Mouse (Mus musculus) erythroid progenitor cell, adult 5-6 weeks (primary cell): ENCODE results near the gene Ctnnbip1. TPM values are rescaled to one million over a fixed set of nuclear protein-coding genes. Genes with fewer than 3 reads are reported as not detected.
A peak's percentile ranks its signal among the peaks of the same experiment; 100 is the strongest.

ENCODE experiments used
- ATAC-seq: replicated peaks from 2 replicates; pipeline ENCODE4 v1.8.0; 2016; ENCODE audit warnings: moderate number of reproducible peaks, mild to moderate bottlenecking, moderate TSS enrichment, inconsistent platforms; ENCODE audit not compliant: poor library complexity, low FRiP score, severe bottlenecking
- total RNA-seq, 2 experiments: library from RNA; stranded (forward) in 1 of 2; stranded (reverse) in 1 of 2; fragments of 150-400 nt in 1 of 2; fragments of 186-747, 209-891 nt in 1 of 2; gene quantifications; 2 replicates each; pipeline versions ENCODE4 v1.2.3 to v1.2.4; 2015 to 2017; ENCODE audit warnings: low replicate concordance in 2 of 2

Gene Ctnnbip1
- total RNA-seq (2015; ENCODE audit: low replicate concordance) (0.42 TPM in 1 of 2 replicates, not detected in the other), total RNA-seq (2017; ENCODE audit: low replicate concordance) (0.39 TPM in 1 of 2 replicates, not detected in the other)

DNA sequence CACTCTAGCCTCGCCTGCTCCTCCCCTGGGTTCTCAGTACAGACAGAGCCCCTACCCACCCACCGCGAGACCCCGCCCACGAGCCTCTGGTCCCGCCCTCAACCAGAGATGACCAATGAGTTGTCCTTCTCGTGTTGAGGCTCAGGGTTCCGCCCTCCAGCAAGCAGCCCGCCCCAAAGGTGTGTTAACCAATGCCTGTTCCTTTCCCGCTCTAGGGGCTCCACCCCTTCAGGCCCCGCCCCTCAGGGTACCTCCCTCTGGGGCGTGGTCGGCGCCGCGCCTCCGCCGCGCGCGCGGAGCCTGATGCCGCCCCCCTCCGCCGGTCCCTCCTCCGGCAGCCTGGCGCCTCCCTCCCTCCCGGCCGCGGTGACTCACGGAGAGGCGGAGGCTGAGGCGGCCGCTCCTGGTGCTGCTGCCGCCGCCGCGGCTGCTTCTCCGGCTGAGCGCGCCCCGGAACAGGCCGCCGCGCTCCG is at the start of gene Ctnnbip1:
TSS of gene Ctnnbip1 (plus strand) at position 369 of the 473 bp plus-strand sequence.
- ATAC-seq = peak; percentile 91

DNA sequence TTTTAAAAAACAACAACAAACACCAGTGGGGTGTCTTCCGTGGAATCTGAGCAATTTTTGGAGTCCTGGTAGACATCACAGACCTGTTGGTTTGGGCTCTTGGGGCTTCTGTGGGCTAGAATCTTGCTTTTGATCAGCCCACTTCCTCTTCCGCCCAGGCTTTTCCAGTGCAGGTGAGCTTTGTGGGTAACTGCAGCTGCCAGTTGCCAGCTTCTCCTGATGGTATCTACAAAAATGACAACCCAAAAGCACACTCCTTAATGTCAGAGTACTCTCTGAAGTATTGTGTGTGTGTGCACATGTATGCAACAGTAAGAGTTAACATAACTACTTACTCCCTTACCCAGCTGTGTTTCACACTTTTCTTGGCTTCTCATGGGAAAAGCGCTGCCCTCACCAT is 48.5 kb upstream of the Ctnnbip1 start:
- no peak for ATAC-seq

DNA sequence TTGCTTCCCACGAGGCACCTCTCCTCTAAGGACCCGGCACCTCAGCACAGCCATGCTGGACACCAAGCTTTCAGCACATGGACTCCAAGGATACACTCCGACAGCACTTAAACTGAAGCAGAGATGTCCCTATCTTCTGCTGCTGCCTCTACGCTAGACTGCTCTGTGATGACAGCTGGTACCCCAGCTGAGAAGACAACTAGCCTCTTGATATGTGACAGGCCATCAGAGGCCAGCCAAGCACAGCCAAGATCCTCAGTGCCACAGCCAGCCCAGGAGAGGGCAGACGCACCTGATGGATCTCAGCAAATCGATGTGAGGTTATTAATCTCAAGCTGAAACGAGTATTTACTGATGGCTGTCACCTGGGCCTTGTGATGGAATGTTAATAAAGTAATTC is 42.9 kb upstream of the Ctnnbip1 start:
- no peak for ATAC-seq

DNA sequence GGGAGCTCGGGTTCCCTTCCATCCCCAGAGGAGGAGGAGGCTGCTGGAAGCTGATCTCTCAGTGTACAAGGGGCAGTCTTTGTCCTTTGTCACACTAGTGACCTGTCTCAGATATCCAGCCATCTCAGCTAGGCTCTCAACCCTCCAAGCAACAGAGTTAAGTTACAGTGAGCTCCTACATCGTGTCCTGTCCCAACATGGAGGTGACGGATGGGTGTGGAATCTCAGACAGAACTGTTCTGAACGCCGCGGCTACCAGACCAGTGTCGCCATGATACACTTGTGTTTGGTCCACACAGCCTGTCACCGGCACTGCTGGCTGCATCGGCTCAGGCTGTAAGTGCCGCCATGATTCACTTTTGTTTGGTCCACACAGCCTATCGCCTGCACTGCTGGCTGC is 41.0 kb upstream of the Ctnnbip1 start, which contains the start of gene Tmem274:
TSS of gene Tmem274 (plus strand) at position 301 of the 400 bp plus-strand sequence.
- ATAC-seq = no peak

DNA sequence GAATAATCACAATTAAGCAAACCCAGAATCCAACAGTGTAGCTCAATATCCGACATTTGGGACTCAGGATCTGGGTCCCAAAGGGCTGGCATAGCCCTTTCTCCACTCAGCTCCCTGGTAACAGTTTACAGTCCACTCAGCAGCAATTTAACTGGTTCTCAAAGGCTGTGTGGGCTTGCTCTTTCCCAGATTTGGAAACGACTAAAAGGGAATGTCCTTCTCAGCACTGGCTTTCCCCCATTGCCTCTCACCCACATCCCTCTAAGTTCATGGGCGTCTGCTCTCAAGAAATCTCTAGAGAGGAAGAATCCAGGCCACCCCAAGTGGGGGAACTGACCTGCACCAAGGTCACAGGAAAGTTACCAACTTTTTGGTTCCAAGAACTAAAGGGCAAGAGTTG is 33.5 kb upstream of the Ctnnbip1 start:
- ATAC-seq = 0 out of 2 replicates have a peak, but pooled peaks have one; percentile 5

DNA sequence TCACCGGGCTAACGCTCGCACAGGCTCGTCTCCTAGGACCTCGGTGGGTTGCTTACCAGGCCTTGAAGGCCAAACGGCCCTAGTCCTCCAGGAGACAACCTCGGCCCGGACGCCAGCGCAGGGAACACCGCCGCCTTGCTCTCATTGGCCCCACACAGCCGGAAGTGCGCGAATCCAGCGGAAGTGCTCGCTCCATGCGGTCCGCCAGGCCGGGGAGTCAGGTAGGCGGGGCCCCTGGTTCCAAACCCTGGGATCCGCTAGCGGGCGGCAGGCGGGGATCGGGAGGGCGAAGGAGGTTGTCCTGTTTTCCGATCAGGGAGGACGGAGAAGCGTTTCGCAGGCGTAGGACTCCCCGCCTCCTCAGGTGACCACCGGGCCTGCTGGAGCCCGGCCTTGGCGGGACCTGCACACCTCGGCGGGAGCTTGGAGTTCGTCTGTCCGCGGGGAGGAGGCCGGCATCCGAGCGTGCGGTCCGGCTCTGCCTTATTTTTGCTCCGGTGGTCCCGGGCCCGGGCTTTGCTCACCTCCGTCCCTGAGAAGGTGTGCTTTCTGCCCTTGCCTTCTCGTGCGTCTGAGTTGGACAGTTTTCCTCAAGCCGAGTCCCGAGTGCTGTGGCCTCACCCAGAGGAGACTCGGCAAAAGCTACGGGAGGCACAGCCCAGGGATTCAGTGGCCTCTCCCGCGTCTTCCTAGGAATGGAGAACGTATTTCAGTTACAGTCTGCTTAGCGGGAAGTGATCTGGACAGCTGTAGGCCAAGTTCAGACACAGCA is 32.8 kb upstream of the Ctnnbip1 start, which contains the start of the genes Nmnat1 and Lzic:
TSS of gene Nmnat1 (minus strand) at position 150 of the 772 bp plus-strand sequence.
TSS of gene Lzic (plus strand) at position 177 of the 772 bp plus-strand sequence.
- peak; percentile 99 for ATAC-seq

DNA sequence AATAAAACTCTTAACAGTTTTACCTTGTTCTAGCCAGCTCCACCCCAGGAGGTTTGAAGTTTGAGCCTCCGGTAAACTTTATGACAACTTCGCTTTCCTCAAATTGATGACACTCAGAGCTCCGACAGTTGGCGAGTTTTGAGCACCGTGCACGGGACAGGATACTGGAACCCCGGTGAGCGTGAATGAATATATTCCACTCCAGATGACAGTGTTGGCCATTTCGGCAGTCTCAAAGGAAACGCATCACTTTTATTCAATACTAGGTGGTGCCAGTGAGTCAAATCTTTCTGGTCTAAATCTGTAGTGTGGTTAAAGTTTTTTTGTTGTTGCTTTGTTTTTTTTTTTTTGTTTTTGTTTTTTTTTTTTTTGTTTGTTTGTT is 32.2 kb upstream of the Ctnnbip1 start:
- ATAC-seq = 0 out of 2 replicates have a peak, but pooled peaks have one; percentile 15

DNA sequence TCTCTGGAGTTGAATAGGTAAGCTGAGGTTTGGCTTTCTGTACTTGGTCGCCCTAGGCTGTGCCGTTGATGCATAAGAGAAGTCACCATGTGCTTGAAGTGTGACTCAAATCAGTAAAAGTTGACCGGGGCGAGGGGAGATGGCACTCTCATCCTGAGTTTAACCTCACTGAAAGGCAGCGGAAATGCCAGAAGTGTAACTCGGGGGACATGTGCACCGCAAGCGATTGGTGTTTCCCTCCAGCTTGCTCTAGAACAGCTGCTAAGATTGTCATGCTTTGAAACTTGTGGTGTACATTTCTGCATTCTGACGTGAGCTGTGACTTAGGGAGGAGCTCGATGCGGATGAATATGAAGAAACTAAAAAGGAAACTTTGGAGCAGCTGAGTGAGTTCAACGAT is 30.3 kb upstream of the Ctnnbip1 start:
- ATAC-seq = no peak

DNA sequence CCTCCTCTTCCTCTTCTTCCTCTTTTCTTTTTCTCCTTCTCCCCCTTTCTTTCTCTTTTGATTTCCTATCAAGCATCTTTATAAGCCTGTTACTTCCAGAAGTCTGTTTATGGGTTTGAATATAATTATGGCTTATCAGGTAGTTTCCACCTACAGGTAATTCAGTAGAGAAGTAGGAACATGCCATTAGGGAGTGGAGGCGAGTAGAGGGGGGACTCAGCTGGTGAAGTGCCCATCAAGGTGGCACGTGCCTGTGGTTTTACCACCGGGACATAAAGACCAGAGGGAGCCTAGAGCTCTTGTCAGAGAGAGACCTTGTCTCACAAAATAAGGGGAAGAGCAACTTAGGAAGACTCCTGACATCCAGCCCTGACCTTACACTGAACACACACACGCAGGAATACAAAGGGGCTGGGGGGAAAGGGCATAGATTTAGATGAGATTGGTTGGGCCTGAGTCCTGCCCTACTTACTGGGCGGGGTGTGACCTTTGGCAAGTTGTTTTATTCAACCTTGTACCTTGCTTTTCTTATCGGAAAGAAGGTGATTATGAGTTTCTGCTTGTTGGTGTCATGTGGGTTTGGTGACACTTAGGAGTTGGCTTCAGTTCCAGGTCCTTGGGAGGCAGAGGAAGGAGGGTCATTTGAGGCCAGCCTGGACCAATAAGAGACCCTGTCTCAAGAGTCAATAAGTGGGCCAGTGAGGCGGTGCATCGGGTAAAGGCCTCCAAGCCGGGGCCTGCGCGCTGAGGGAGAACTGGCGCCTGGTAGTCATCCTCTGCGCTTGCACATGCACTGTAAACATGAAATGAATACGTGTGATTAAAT is 28.4 kb upstream of the Ctnnbip1 start:
- no peak for ATAC-seq

DNA sequence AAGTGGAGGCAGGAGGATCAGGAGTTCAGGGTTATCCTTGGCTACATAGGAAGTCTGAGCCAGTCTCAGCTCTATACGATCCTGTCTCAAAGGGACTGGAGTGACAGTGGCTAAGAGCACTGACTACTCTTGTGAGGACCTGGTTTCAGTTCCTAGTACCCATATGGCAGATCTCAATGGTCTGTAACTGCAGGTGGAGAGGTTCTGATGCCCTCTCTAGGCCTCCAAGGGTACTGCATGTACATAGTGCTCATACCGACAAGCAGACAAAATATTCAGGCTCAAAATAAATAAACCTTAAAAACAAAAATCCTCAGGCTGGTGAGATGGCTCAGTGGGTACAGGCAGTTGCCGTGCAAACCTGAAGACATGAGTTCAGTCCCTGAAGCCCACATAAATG is 26.9 kb upstream of the Ctnnbip1 start:
- no peak for ATAC-seq

DNA sequence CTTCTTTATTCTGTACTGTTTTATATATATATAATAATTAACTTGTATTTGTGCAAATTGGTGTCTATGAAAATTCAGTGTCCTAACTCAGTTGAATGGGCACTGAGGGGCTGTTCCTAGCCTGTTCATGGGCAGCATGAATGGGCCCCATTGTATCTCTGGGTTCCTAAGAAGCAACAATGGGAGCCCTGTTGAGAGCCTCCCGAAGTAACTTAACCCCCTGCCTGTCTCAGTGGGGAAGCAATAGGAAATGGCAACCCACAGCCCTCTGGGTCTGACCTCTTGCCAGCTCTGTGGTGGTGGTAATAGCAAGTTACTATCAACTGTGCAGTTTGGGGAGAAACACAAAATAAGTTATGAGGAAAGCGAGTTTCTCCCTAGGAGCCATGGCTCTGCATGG is 21.4 kb upstream of the Ctnnbip1 start:
- no peak for ATAC-seq

DNA sequence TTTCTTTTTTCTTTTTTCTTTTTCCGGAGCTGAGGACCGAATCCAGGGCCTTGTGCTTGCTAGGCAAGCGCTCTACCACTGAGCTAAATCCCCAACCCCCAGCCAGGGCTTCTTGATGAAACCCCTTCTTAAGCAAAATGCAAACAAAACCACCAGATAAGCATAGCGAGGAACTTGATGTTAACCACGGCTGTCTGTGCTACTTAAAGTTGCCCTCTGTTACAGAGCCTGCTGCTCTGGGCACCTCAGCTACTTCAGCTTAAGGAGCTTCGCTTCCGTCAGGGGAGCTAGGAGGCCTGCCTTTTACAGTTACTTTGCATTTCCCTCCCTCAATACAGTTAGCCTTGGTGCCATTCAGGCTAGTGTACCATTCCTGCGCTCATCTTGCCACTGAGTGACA is 19.1 kb upstream of the Ctnnbip1 start:
- ATAC-seq = no peak

DNA sequence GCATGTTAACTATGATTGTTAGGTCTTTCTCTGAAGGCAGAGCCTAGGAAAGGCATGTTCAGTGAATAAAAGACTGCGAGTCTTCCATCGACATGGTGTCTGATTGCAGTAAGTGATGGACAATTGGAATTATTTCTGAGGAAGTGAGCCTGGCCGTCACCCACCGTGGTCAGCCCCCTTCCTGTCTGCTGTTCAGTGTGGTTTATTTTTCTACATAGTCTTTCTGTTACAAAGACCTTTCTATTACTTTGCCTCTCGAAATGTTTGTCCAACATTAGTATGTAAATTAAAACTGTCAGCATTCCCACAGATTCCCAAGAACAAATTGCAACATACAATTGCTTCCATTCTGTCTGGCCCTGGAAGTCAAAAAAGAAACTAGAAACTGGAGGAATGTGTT is 18.2 kb upstream of the Ctnnbip1 start:
- no peak for ATAC-seq

DNA sequence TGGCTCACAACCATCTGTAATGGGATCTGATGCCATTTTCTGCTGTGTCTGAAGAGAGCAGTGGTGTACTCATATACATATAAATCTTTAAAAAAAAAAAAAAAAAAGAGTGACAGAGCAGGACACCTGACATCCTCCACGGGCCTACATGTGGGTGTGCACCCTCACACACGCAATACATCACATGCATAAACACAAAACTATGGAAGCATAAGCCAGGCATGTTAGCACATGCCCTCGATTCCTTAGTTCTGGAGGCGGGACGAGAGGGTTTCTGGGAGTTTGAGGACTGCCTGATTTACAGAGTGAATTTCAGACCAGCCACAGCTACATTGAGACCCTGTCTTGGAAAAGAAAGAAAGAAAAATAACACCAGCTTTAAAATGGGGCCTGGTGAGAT is 13.7 kb upstream of the Ctnnbip1 start:
- no peak for ATAC-seq

DNA sequence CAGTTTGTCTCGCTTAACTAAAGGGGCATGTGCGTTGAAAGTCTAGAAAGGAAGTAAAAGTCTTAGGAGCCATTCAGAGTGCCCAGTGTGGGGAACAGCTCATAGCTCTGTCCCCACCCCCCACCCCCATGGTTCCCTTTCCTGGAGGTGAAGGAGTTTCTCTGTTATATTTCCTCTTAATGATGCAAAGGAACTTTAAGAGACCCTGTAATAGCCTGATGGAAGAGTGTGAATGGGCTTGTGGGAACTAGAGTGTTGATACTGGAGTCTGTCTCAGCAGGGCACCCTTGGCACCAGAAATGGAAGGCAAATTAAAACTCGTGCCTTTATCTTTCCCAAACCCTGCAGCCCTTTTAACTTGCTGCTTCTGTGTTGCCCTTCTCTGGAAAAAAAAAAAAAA is 13.2 kb upstream of the Ctnnbip1 start:
- no peak for ATAC-seq

DNA sequence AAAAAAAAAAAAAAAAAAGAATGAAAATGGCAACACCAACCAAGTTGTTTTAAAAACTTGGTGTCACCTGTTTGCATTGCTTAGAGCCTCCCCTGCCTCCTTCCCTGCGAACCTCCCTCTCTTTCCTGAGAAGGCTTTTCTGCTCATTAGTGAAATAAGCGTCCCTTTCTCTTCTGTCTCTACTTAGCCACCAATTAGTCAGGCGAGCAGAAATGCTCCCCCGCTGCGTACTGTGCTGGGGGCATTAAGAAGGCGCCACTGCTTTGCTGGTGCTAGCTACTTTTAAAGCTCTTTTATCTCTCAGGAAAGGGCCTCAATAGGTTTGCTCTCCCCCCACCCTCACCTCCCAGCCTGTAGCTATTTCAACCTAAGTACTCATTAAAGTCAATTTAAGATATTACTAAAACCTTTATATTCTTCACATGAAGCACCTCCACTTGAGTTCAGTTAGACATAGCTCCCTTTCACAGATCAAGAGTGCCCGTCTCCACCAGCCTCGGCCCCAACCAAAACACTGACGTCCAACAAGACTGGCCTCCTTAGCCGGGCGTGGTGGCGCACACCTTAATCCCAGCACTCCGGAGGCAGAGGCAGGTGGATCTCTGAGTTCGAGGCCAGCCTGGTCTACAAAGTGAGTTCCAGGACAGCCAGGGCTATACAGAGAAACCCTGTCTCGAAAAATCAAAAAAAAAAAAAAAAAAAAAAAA is 12.6 kb upstream of the Ctnnbip1 start:
- ATAC-seq = no peak

DNA sequence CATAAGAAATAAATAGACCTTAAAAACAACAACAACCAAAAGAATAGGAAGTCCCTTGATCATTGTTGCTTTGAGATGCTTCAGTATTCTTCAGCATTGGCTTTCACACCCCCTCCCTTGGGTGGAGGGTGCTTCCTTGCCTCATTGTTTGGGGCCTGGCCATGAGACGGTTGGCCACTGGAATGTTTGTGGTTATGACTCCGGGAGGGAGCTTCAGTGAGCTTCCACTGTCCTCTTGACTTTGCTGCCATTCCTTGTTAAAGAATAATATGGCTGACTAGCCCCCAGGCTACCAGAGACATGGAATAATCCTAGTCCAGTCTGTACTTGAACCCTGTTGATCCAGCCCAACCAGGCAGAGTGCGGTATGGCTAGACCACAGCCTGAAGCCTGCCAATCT is 11.1 kb upstream of the Ctnnbip1 start:
- no peak for ATAC-seq

DNA sequence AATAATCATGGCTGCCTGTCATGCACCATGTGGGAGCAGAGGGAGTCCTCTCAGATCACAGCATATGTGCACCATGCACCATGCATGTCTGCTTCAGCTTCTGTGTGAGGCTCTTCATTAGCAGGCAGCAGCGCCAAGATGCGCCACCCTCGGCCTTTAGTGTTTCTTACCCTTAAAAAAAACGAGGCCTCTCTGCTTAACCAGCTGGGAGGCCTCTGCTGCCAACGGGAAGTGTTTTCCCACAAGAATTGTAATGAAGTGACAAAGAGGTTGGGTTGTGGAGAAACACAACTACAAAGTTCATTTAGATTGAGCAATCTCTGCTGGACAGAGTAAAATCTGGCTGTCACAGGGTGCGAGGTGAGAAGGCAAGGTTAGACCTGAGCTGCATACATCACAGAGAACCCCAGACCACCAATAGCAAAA is 6.8 kb upstream of the Ctnnbip1 start:
- no peak for ATAC-seq

DNA sequence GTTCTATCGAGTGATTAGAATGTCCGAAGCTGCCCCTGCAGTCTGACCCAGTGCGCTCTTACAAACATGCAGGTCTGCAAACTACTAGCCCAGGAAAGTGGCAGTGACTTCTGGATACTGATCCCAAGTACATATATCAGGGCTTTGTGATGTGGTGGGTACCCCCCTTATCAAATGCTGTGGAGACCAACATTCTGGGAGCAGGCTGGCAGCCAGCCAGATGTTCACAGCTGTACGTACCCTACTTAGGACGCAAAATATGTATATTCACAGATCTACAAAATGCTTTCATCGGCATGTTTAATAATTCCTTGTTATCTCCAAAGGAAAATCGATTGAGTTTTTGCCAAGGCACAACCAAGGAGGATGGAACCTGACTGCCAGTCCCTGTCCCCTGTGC is 6.0 kb upstream of the Ctnnbip1 start:
- ATAC-seq = no peak

DNA sequence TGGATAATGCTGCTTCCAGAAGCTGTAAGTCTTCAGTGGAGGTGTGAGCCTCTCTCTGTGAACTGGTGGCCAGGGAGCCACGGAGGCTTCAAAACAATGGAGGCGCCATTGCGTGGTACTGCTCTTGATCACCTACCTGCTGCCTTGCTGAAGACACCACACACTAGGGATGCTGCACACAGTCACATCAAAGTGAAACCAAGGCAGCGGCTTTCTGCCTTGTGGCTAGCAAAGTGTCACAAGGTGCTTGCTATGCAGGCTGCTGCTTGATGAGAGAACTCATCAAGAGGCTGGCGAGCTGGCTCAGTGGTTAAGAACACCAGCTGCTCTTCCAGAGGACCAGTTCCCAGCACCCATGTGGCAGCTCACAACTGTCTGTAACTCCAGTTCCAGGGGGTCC is 2.3 kb upstream of the Ctnnbip1 start:
- no peak for ATAC-seq
